Mouse (Mus musculus) right cerebral cortex, postnatal 10 days (tissue): Measurements from ENCODE around the gene Msto1.
"Not testable (repeated sequence)": the region's sequence is repeated elsewhere in the genome, so short reads cannot be mapped to it uniquely, and the experiment has no call there.

Experiments
- DNase-seq, 2 experiments: peaks; one replicate each; pipeline ENCODE4 v3.0.0; 2021; ENCODE audit warnings: low spot score in 2 of 2

Msto1 gene

GRCm38 (mm10) chr3:88905209-88905608 lies 8.6 kb downstream of the Msto1 start:
- DNase-seq, result no peak

GRCm38 (mm10) chr3:88904803-88905202 lies 9.0 kb downstream of the Msto1 start:
- no peak for DNase-seq

GRCm38 (mm10) chr3:88893011-88893410 lies 20.8 kb downstream of the Msto1 start:
- not testable (repeated sequence) for DNase-seq

GRCm38 (mm10) chr3:88882536-88882935 lies 31.3 kb downstream of the Msto1 start:
- DNase-seq, result not testable (repeated sequence)

GRCm38 (mm10) chr3:88868449-88868848 lies 45.4 kb downstream of the Msto1 start:
- not testable (repeated sequence) for DNase-seq

GRCm38 (mm10) chr3:88867177-88867576 lies 46.6 kb downstream of the Msto1 start:
- DNase-seq, result not testable (repeated sequence)

GRCm38 (mm10) chr3:88866735-88867134 lies 47.1 kb downstream of the Msto1 start:
- DNase-seq, result not testable (repeated sequence)

GRCm38 (mm10) chr3:88862129-88862528 lies 51.7 kb downstream of the Msto1 start:
- DNase-seq, result no peak

GRCm38 (mm10) chr3:88855837-88856236 lies 58.0 kb downstream of the Msto1 start:
- DNase-seq, result no peak
